In the genomic region with DNA sequence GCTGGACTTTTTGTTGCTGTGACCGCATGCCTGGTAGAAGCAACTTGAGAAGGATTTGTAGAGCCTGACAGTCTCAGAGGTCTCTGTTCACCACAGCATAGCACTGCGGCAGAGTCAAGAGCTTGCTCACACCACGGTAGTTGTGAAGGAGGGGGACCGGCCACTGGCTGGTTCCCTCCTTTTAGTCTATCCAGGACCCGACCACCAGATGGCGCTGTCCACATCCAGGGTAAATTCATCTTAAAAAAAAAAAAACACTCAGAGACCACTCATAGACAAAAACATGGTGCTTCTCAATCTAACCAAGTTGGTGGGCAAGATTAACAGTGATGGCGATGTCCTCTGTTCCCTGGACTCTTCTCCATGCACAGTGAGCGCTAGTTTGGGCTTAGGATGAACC, we compare ENCODE assay signal across 8 mouse cellular contexts. TPM values are rescaled to one million over a fixed set of nuclear protein-coding genes. Genes with fewer than 3 reads are reported as not detected.
DNase-seq lines count a peak whose midpoint lies in the region; ATAC-seq and TF ChIP-seq lines count a peak whose summit lies in the region.

No protein-coding gene starts in this region.

- H3K27me3 ChIP-seq in lung, embryonic 14.5 days (ENCODE audit: insufficient read depth, low read length): no peaks in the 10 kb centered on the region
- H3K27me3 ChIP-seq in forebrain, embryonic 13.5 days: no peaks in the 10 kb centered on the region
- no peaks in the 10 kb centered on the region for H3K27me3 ChIP-seq in forebrain, embryonic 16.5 days (replicated peaks; ENCODE audit: control insufficient read depth, insufficient read depth, low read length)

- peak; percentile 52 for TF ChIP-seq CTCF in lung, embryonic 14.5 days (IDR thresholded peaks at IDR 0.05; ENCODE audit: low read depth)

- no peak overlapping the region for H3K9ac ChIP-seq in lung, embryonic 14.5 days
- no peak overlapping the region for H3K9ac ChIP-seq in forebrain, embryonic 13.5 days
- no peak overlapping the region for H3K9ac ChIP-seq in forebrain, embryonic 16.5 days (replicated peaks; ENCODE audit: low read depth, low read length)

- 0 out of 2 replicates have a peak, but pooled peaks have one; percentile 41 for ATAC-seq in frontal cortex, adult (ENCODE audit: low TSS enrichment)
- ATAC-seq in lung, embryonic 14.5 days (ENCODE audit: insufficient read depth): no peak
- no peak for ATAC-seq in forebrain, embryonic 13.5 days
- no peak for ATAC-seq in forebrain, embryonic 16.5 days

- no peaks in the 10 kb centered on the region for H3K36me3 ChIP-seq in lung, embryonic 14.5 days (ENCODE audit: insufficient read depth)
- no peaks in the 10 kb centered on the region for H3K36me3 ChIP-seq in forebrain, embryonic 13.5 days (ENCODE audit: poor library complexity, severe bottlenecking)
- H3K36me3 ChIP-seq in forebrain, embryonic 16.5 days (ENCODE audit: control insufficient read depth, insufficient read depth): no peaks in the 10 kb centered on the region

- no peaks in the 10 kb centered on the region for H3K9me3 ChIP-seq in lung, embryonic 14.5 days (ENCODE audit: low read depth, low read length)
- no peaks in the 10 kb centered on the region for H3K9me3 ChIP-seq in forebrain, embryonic 13.5 days (replicated peaks)
- H3K9me3 ChIP-seq in forebrain, embryonic 16.5 days (ENCODE audit: control insufficient read depth, low read length): no peaks in the 10 kb centered on the region

- DNase-seq in frontal cortex, postnatal 36 days (ENCODE audit: low spot score in 2 of 2): no peak
- DNase-seq in urinary bladder, postnatal 25 days (ENCODE audit: low spot score): peak; percentile 38
- DNase-seq in urinary bladder, adult 2 months (ENCODE audit: low spot score): no peak
- DNase-seq in lung, embryonic 14.5 days: peak; percentile 14
- DNase-seq in yolk sac, embryonic 10.5 days (ENCODE audit: low spot score): no peak

- H3K4me3 ChIP-seq in lung, embryonic 14.5 days (ENCODE audit: low read depth, low read length): no peak overlapping the region
- no peak overlapping the region for H3K4me3 ChIP-seq in forebrain, embryonic 13.5 days
- no peak overlapping the region for H3K4me3 ChIP-seq in forebrain, embryonic 16.5 days (replicated peaks; ENCODE audit: low read length)

- H3K27ac ChIP-seq in lung, embryonic 14.5 days (ENCODE audit: low read depth): no peak overlapping the region
- no peak overlapping the region for H3K27ac ChIP-seq in forebrain, embryonic 13.5 days
- H3K27ac ChIP-seq in forebrain, embryonic 16.5 days (ENCODE audit: low read length): no peak overlapping the region

- no peaks in the 10 kb centered on the region for H3K4me1 ChIP-seq in lung, embryonic 14.5 days (ENCODE audit: insufficient read depth)
- H3K4me1 ChIP-seq in forebrain, embryonic 13.5 days: peaks cover 7% of the 10 kb centered on the region; the same call in 1 of the 2 replicates
- H3K4me1 ChIP-seq in forebrain, embryonic 16.5 days (replicated peaks; ENCODE audit: control insufficient read depth, insufficient read depth, low read length): no peaks in the 10 kb centered on the region

- 74% methylated on average over 8 of the region's 8 CpGs for WGBS in lung, embryonic 14.5 days
- WGBS in forebrain, embryonic 13.5 days: 82% methylated on average over 8 of the region's 8 CpGs
- 76% methylated on average over 8 of the region's 8 CpGs for WGBS in forebrain, embryonic 16.5 days

- no peak overlapping the region for H3K4me2 ChIP-seq in lung, embryonic 14.5 days
- H3K4me2 ChIP-seq in forebrain, embryonic 13.5 days: no peak overlapping the region
- no peak overlapping the region for H3K4me2 ChIP-seq in forebrain, embryonic 16.5 days (ENCODE audit: low read length)

RNA-seq across cellular contexts. Expression of gene Myo3b, which starts 1.7 kb away (rescaled TPM):
- polyA plus RNA-seq in urinary bladder, adult 2 months (2012; rRNA removed): 0.14 and 0.16 TPM in 2 replicates
- polyA plus RNA-seq in lung, embryonic 14.5 days (2014; fragmentation: Nextera tagmentation; extraction: Ambion mirVana): 0.24 and 0.46 TPM in 2 replicates
- 0.18 and 0.25 TPM in 2 replicates for polyA plus RNA-seq in forebrain, embryonic 13.5 days (2015; fragmentation: Nextera tagmentation; extraction: Ambion mirVana)
- polyA plus RNA-seq in forebrain, embryonic 16.5 days (2015; fragmentation: Nextera tagmentation; extraction: Ambion mirVana): 0.20 and 0.34 TPM in 2 replicates

Comparison
In these comparisons a context has a peak if more than half of its experiments do, and no peak if none do; other contexts are left out.
1. DNase-seq: peak in urinary bladder, postnatal 25 days (single experiment) and lung, embryonic 14.5 days (single experiment); none in frontal cortex, postnatal 36 days (0 of 2), urinary bladder, adult 2 months (single experiment) and yolk sac, embryonic 10.5 days (single experiment).